Mouse (Mus musculus): ENCODE measurements around the gene Zfp385a. TPM values are rescaled to one million over a fixed set of nuclear protein-coding genes. Genes with fewer than 3 reads are reported as not detected.
"Not testable (repeated sequence)": the region's sequence is repeated elsewhere in the genome, so short reads cannot be mapped to it uniquely, and the experiment has no call there.

Gene Zfp385a
- polyA plus RNA-seq, 1 experiment from 2014 or later = 24.3 TPM

DNA sequence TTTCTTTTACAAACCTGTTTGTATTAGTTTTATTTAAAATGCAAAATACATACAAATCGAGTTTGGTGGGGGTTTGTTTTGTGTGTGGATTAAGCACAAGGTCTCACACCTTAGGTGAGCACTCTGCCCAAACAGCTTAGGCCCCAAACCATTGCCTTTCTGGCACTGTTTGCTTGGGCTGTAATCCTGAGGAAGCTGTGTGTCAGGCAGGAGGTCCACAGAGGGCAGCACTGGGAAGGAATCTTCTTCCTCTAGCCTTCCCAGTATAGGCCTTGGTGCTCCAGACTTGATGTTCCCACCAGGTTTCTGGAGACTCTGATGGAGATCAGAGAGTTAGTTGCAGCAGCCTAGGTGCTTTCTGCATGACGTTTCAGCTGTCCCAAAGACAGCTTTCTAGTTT, 55.2 kb downstream of the Zfp385a start:
- peaks cover 8% of the 10 kb centered on the region for H3K4me1 ChIP-seq
- 47% methylated on average over 2 of the region's 2 CpGs for WGBS
- 0 out of 2 replicates have a peak overlapping the region, but pooled peaks have one; percentile 35 for H3K27ac ChIP-seq (replicated peaks)
- H3K9me3 ChIP-seq (replicated peaks) = no peaks in the 10 kb centered on the region
- no peak for DNase-seq (ENCODE audit: low spot score)
- H3K36me3 ChIP-seq = peaks cover 38% of the 10 kb centered on the region
- H3K27me3 ChIP-seq (ENCODE audit: low read depth, poor library complexity, severe bottlenecking) = no peaks in the 10 kb centered on the region
- no peak overlapping the region for H3K4me3 ChIP-seq

DNA sequence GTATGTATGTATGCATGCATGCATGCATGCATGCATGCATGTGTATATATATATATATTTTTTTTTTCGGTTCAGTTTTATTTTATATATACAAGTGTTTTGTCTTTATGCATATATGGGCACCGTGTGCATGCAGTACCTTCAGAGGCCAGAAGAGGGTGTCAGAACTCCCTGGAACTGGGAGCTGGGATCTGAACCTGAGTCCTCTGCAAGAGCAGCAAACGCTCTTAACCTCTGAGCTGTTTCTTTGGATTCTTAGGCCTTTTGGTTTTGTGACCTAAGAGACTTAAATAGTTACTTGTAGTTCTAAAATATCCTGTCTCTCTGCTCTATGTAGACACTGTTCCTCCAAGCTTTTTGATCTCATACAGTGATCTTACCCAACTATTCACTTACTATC, 55.8 kb downstream of the Zfp385a start:
- no peaks in the 10 kb centered on the region for H3K9me3 ChIP-seq (replicated peaks)
- whole genome bisulfite sequencing = 61% methylated on average over 3 of the region's 3 CpGs
- peaks cover 4% of the 10 kb centered on the region for H3K4me1 ChIP-seq
- H3K36me3 ChIP-seq = peaks cover 33% of the 10 kb centered on the region
- H3K27me3 ChIP-seq (ENCODE audit: low read depth, poor library complexity, severe bottlenecking) = no peaks in the 10 kb centered on the region
- no peak overlapping the region for H3K4me3 ChIP-seq
- H3K27ac ChIP-seq (replicated peaks) = no peak overlapping the region
- peak; percentile 58 for DNase-seq (ENCODE audit: low spot score)

DNA sequence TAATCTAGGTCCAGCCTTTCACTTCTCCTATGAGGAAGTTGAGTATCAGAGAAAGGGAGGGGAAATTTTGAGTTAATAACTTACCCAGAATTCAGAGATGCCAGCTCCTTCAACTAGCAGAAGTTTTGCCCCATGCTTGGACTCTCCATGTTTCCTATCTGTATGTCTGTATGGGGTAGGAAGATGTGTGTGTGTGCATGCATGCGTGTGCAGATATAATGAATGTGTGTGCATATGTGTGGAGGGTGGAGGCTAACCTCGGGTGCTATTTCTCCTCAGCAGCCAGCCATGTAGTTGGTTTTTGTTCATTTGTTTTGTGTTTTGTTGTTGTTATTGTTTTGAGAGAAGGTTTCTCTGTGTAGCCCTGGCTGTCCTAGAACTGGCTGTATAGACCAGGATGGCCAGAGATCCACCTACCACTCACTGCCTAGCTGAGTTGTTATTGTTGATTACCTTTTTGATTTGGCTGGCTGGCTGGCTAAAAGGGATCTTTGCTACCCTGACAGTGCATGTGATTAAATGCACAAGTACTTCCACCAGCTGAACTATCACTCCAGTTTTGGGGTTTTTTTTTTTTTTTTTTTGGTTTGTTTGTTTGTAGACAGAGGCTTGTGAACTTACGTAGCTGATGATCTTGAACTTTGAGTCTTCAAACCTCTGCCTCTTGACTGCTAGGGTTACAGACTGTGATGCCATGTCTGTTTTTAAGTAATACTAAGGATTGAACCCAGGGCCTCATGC, 58.3 kb downstream of the Zfp385a start:
- DNase-seq (ENCODE audit: low spot score) = no peak
- Histone ChIP-seq H3K9me3 (replicated peaks) (no peaks in the 10 kb centered on the region), H3K36me3 (peaks cover 20% of the 10 kb centered on the region), H3K27me3 (ENCODE audit: low read depth, poor library complexity, severe bottlenecking) (no peaks in the 10 kb centered on the region), H3K4me1 (no peaks in the 10 kb centered on the region; the same call in 1 of the 2 replicates), H3K27ac (replicated peaks) (no peak overlapping the region), H3K4me3 (no peak overlapping the region)
- 93% methylated on average over 3 of the region's 3 CpGs for WGBS

DNA sequence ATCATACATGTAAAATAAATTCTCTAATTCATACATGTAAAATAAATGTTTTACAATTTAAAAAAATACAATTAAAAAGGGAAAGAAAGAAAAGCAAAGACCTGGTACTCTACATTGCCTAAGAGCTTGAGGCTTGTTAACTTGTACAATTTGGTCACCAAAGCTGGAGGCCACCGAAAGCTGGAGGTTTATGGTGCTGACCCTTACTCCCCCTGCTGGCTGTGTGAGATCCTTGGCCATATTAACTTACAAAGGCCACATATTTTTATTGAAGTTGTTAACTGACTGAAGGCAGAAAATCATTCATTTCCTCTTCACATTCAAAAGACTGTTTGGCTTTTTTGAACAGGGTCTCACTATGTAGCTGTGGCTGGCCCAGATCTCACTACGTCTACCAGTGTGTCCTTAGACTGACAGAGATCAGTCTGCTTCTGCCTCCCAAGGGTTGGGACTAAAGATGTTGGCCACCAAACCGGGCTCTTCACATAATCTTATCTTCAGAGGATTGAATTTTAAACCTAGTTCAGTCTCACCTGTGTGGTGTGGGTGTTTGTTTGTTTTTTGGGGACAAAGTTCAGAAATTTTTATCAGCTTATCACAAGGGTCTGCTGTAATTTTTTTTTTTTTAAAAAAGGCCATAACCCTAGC, 59.0 kb downstream of the Zfp385a start:
- Histone ChIP-seq H3K4me3 (no peak overlapping the region), H3K27ac (replicated peaks) (no peak overlapping the region), H3K36me3 (peaks cover 13% of the 10 kb centered on the region), H3K4me1 (no peaks in the 10 kb centered on the region; the same call in 1 of the 2 replicates), H3K9me3 (replicated peaks) (no peaks in the 10 kb centered on the region), H3K27me3 (ENCODE audit: low read depth, poor library complexity, severe bottlenecking) (no peaks in the 10 kb centered on the region)
- DNase-seq (ENCODE audit: low spot score) = peak; percentile 38
- 77% methylated on average over 3 of the region's 3 CpGs for WGBS

DNA sequence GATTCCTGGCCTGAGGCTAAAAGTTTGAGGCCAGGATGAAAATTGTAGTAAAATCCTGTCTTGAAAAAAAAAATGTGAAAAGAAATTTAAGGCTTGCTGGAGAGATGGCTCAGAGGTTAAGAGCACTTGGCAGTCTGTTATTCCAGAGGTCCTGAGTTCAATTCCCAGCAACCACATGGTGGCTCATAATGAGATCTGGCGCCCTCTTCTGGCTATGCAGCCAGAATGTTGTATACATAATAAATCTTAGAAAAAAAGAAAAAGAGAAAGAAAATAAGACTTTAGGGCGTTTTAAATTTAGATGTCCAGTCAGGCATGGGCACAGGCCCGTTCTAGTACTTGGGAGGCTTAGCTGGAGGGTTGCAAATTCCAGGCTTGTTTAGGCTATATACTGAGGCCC, 60.1 kb downstream of the Zfp385a start:
- Histone ChIP-seq H3K27me3 (ENCODE audit: low read depth, poor library complexity, severe bottlenecking) (no peaks in the 10 kb centered on the region), H3K36me3 (peaks cover 10% of the 10 kb centered on the region), H3K9me3 (replicated peaks) (no peaks in the 10 kb centered on the region), H3K4me3 (no peak overlapping the region), H3K27ac (replicated peaks) (no peak overlapping the region), H3K4me1 (peaks cover under 1% of the 10 kb centered on the region)
- DNase-seq (ENCODE audit: low spot score) = no peak
- WGBS = 65% methylated on average over 3 of the region's 3 CpGs

DNA sequence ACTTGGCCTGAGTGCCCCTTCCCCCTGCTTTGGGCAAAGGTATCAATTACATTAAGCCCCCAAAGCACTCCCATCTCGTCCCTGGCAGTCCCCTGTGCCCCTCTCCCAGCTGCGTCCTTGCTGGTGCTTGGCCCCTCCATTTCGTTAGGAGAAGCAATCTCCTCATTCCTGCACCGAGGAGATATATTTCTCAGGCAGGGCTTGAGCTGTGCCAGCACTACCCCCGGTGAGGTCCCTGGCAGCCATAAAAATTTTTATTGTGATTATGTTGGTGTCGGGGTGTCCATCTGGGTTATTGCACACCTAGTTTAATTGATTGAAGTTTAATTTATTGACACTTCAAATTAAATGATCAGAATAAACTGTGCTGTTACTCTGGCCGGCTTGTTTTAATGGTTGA, 61.9 kb downstream of the Zfp385a start:
- H3K36me3 ChIP-seq = peaks cover 9% of the 10 kb centered on the region
- no peaks in the 10 kb centered on the region for H3K27me3 ChIP-seq (ENCODE audit: low read depth, poor library complexity, severe bottlenecking)
- peaks cover 16% of the 10 kb centered on the region for H3K4me1 ChIP-seq
- H3K4me3 ChIP-seq = no peak overlapping the region
- no peak overlapping the region for H3K27ac ChIP-seq (replicated peaks)
- DNase-seq (ENCODE audit: low spot score) = no peak
- 84% methylated on average over 7 of the region's 7 CpGs for WGBS
- no peaks in the 10 kb centered on the region for H3K9me3 ChIP-seq (replicated peaks)

DNA sequence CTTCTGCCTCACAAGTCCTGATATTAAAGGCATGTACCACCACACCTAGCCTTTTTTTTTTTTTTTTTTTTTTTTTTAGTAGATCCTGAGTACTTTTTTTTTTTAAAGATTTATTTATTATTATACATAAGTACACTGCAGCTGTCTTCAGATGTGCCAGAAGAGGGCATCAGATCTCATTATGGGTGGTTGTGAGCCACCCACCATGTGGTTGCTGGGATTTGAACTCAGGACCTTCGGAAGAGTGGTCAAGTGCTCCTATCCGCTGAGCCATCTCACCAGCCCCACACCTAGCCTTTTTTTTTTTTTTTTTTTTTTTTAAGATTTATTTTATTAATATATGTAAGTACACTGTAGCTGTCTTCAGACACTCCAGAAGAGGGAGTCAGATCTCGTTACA, 64.0 kb downstream of the Zfp385a start:
- H3K4me1 ChIP-seq = peaks cover 20% of the 10 kb centered on the region
- H3K9me3 ChIP-seq (replicated peaks); H3K4me3 ChIP-seq; DNase-seq (ENCODE audit: low spot score); H3K27ac ChIP-seq (replicated peaks); H3K27me3 ChIP-seq (ENCODE audit: low read depth, poor library complexity, severe bottlenecking); H3K36me3 ChIP-seq: not testable (repeated sequence)
- WGBS = 93% methylated on average over 3 of the region's 3 CpGs

DNA sequence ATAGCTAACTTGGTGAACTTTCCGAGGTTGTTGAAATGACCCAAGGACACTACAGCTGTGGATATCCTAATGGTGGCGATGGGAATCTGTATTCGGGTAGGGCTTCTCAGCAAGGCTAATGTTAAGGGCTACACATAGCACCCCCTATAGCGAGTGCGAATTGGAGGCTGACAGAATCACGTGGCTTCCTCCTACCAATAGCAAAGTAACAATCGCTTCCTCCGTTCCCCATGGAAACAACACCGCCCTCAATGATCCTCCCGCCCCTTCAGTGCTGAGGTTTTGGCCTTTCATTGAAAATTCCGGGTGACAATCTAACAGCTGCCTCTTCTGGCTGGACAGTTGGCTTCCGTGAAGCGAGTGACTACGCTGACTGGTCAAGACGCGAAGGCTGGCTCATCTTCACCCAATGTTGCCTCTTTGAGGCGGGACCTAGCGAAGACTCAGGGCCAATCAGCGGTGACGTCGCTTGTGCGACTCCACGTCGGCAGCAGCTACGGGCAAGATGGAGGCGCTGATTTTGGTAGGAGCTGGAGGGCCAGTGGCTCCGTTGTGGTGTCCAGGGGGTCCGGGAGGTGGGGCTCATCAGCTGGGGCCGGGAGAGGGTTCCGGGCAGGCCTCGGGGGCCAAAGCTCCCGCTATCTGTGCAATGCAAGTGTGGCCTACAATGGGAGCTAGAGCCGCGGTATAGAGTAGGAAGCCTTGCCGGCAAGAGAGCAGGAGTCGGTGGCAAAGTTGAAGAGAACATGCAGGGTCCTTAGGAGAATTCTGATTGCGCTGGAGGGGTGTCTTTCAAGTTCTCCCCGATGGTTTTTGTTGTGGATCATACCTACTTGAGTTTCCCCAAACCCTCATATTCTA, 67.2 kb downstream of the Zfp385a start, which contains the start of gene Copz1:
TSS of gene Copz1 (plus strand) at position 296 of the 861 bp plus-strand sequence.
- peak; percentile 96 for DNase-seq (ENCODE audit: low spot score)
- peak within 1 kb of the TSS; percentile 91 for H3K27ac ChIP-seq (replicated peaks)
- peak within 1 kb of the TSS; percentile 93 for H3K4me3 ChIP-seq
- 0 out of 2 replicates have a peak, but pooled peaks cover 2% of the 10 kb centered on the region for H3K36me3 ChIP-seq
- no peaks in the 10 kb centered on the region for H3K27me3 ChIP-seq (ENCODE audit: low read depth, poor library complexity, severe bottlenecking)
- no peaks in the 10 kb centered on the region for H3K9me3 ChIP-seq (replicated peaks)
- WGBS = under 1% methylated on average over 38 of the region's 38 CpGs
- H3K4me1 ChIP-seq = peaks cover 20% of the 10 kb centered on the region

DNA sequence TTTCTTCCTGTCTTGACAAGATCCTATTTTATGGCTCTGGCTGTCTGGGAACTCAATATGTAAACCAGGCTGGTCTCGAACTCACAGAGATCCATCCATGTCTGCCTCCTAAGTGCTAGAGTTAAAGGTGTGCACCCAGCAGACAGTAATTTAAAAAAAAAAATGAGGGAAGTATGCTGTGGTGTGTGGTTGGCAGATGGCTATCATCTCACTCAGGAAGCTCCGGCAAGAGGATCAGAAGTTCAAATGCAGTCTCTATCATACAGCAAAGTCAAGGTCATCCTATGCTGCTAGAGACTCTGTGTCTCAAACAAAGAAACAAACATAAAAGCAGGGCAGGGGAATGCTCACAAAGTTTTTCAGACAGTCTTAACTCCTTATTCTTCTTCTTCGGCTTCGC, 71.0 kb downstream of the Zfp385a start:
- Histone ChIP-seq H3K9me3 (replicated peaks) (no peaks in the 10 kb centered on the region), H3K4me1 (peaks cover 12% of the 10 kb centered on the region), H3K27me3 (ENCODE audit: low read depth, poor library complexity, severe bottlenecking) (no peaks in the 10 kb centered on the region), H3K27ac (replicated peaks) (no peak overlapping the region), H3K36me3 (no peaks in the 10 kb centered on the region), H3K4me3 (no peak overlapping the region)
- DNase-seq (ENCODE audit: low spot score) = no peak
- 81% methylated on average over 4 of the region's 4 CpGs for WGBS

DNA sequence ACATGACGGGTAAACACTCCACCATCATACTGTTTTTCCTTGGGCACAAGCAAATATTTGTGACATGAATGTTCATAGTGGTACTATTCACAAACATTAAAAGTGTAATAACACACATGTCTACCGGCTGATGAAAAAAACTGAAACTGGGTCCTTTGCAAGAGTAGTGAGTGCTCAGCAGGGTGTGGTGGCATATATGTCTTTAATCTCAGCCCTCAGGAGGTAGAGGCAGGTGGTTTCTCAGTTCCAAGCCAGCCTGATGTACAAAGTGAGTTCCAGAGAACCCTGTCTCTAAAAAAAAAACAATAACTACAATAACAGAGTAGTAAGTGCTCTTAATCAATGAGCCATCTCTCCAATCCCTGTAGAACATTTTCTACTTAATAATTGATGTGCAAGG, 75.1 kb downstream of the Zfp385a start:
- Histone ChIP-seq H3K4me1 (no peaks in the 10 kb centered on the region), H3K36me3 (no peaks in the 10 kb centered on the region), H3K27me3 (ENCODE audit: low read depth, poor library complexity, severe bottlenecking) (no peaks in the 10 kb centered on the region), H3K4me3 (no peak overlapping the region), H3K9me3 (replicated peaks) (no peaks in the 10 kb centered on the region), H3K27ac (replicated peaks) (no peak overlapping the region)
- DNase-seq (ENCODE audit: low spot score) = no peak
- WGBS = 91% methylated on average over 2 of the region's 2 CpGs

All from midbrain, embryonic 10.5 days (tissue).